In genomic region chr2:25273010-25273409, GRCm38 (mm10) we compare ENCODE assay signal across 9 mouse cellular contexts. TPM values are rescaled to one million over a fixed set of nuclear protein-coding genes. Genes with fewer than 3 reads are reported as not detected.
DNase-seq lines count a peak whose midpoint lies in the region; ATAC-seq and TF ChIP-seq lines count a peak whose summit lies in the region.
"Had no signal": no experiment of that assay in that cellular context is flagged by ENCODE, and none has a peak within 500 bp of the region (broad histone marks: within the 10 kb centered on the region; RNA-seq: fewer than 3 reads in every experiment).

No protein-coding gene starts in this region.

- peak overlapping the region; percentile 89; the same call in 1 of the 2 replicates for H3K27ac ChIP-seq in layer of hippocampus, adult 2 months
- H3K27ac ChIP-seq in embryonic facial prominence, embryonic 12.5 days: no peak overlapping the region
- H3K27ac ChIP-seq in hindbrain, embryonic 16.5 days (ENCODE audit: low read depth, low read length): 0 out of 2 replicates have a peak overlapping the region, but pooled peaks have one; percentile 70
- peak overlapping the region; percentile 75 for H3K27ac ChIP-seq in midbrain, postnatal 0 days (ENCODE audit: low read depth, low read length)

- TF ChIP-seq CTCF in layer of hippocampus, adult 2 months (conservative IDR thresholded peaks at IDR 0.05): no peak
- no peak for TF ChIP-seq CTCF in midbrain, postnatal 0 days (IDR thresholded peaks at IDR 0.05)

- no peak for DNase-seq in layer of hippocampus, adult 2 months (ENCODE audit: low spot score in 2 of 2)
- DNase-seq in layer of hippocampus, postnatal 10 days (ENCODE audit: low spot score in 2 of 2): no peak
- no peak for DNase-seq in midbrain, postnatal 0 days (ENCODE audit: low spot score)
- no peak for DNase-seq in frontal cortex, postnatal 14 days (ENCODE audit: low spot score in 2 of 2)
- no peak for DNase-seq in embryo, embryonic 10.5 days (ENCODE audit: low spot score)
- no peak for DNase-seq in urinary bladder, postnatal 4 days (ENCODE audit: low spot score in 2 of 2)

- H3K9ac ChIP-seq in embryonic facial prominence, embryonic 12.5 days: peak overlapping the region; percentile 86
- H3K9ac ChIP-seq in hindbrain, embryonic 16.5 days (ENCODE audit: low read depth, low read length): peak overlapping the region; percentile 87
- H3K9ac ChIP-seq in midbrain, postnatal 0 days (replicated peaks; ENCODE audit: low read length, poor library complexity, severe bottlenecking): peak overlapping the region; percentile 91

- peak overlapping the region; percentile 96 for H3K4me3 ChIP-seq in layer of hippocampus, adult 2 months
- peak overlapping the region; percentile 94 for H3K4me3 ChIP-seq in embryonic facial prominence, embryonic 12.5 days
- peak overlapping the region; percentile 83 for H3K4me3 ChIP-seq in hindbrain, embryonic 16.5 days (ENCODE audit: low read length)
- peak overlapping the region; percentile 78 for H3K4me3 ChIP-seq in midbrain, postnatal 0 days (ENCODE audit: low read depth, low read length)

- no peaks in the 10 kb centered on the region for H3K27me3 ChIP-seq in embryonic facial prominence, embryonic 12.5 days
- H3K27me3 ChIP-seq in hindbrain, embryonic 16.5 days (replicated peaks; ENCODE audit: control insufficient read depth, insufficient read depth, low read length): no peaks in the 10 kb centered on the region
- no peaks in the 10 kb centered on the region for H3K27me3 ChIP-seq in midbrain, postnatal 0 days (ENCODE audit: insufficient read depth, low read length)

- peaks cover 66% of the 10 kb centered on the region for H3K36me3 ChIP-seq in embryonic facial prominence, embryonic 12.5 days
- peaks cover 37% of the 10 kb centered on the region for H3K36me3 ChIP-seq in hindbrain, embryonic 16.5 days (ENCODE audit: control insufficient read depth, insufficient read depth, low read length)
- H3K36me3 ChIP-seq in midbrain, postnatal 0 days (ENCODE audit: insufficient read depth, low read length): peaks cover 62% of the 10 kb centered on the region

- 36% methylated on average over 16 of the region's 16 CpGs for WGBS in embryonic facial prominence, embryonic 12.5 days
- WGBS in hindbrain, embryonic 16.5 days: 45% methylated on average over 16 of the region's 16 CpGs
- WGBS in midbrain, postnatal 0 days: 40% methylated on average over 16 of the region's 16 CpGs

- peaks cover 21% of the 10 kb centered on the region for H3K4me1 ChIP-seq in embryonic facial prominence, embryonic 12.5 days
- H3K4me1 ChIP-seq in hindbrain, embryonic 16.5 days (ENCODE audit: control insufficient read depth, insufficient read depth, low read depth, low read length): peaks cover 24% of the 10 kb centered on the region
- H3K4me1 ChIP-seq in midbrain, postnatal 0 days (ENCODE audit: insufficient read depth, low read length): peaks cover 17% of the 10 kb centered on the region

- ATAC-seq in embryonic facial prominence, embryonic 12.5 days (ENCODE audit: insufficient number of reproducible peaks, insufficient read depth, low FRiP score, low TSS enrichment): no peak
- ATAC-seq in hindbrain, embryonic 16.5 days: no peak
- no peak for ATAC-seq in midbrain, postnatal 0 days (ENCODE audit: low FRiP score)

- no peaks in the 10 kb centered on the region for H3K9me3 ChIP-seq in embryonic facial prominence, embryonic 12.5 days
- no peaks in the 10 kb centered on the region for H3K9me3 ChIP-seq in hindbrain, embryonic 16.5 days (ENCODE audit: control insufficient read depth, low read length)
- no peaks in the 10 kb centered on the region for H3K9me3 ChIP-seq in midbrain, postnatal 0 days (ENCODE audit: low read length)

- peak overlapping the region; percentile 97 for H3K4me2 ChIP-seq in embryonic facial prominence, embryonic 12.5 days (replicated peaks)
- H3K4me2 ChIP-seq in hindbrain, embryonic 16.5 days (ENCODE audit: low read length): peak overlapping the region; percentile 97
- peak overlapping the region; percentile 94 for H3K4me2 ChIP-seq in midbrain, postnatal 0 days (ENCODE audit: low read depth, low read length, poor library complexity, severe bottlenecking)

RNA-seq across cellular contexts. Expression of gene Anapc2, which starts 0.7 kb away (rescaled TPM):
- total RNA-seq in layer of hippocampus, adult 2 months (2021): 10 to 100 TPM; 84.6 to 84.7 TPM
- total RNA-seq in layer of hippocampus, postnatal 10 days (2021): 10 to 100 TPM; 82.8 to 85.3 TPM
- polyA plus RNA-seq in embryonic facial prominence, embryonic 12.5 days (2016; fragmentation: Nextera tagmentation; extraction: Ambion mirVana): 154 and 155 TPM in 2 replicates
- polyA plus RNA-seq in hindbrain, embryonic 16.5 days (2015; fragmentation: Nextera tagmentation; extraction: Ambion mirVana): 137 and 147 TPM in 2 replicates
- total RNA-seq in midbrain, postnatal 0 days (2014; rRNA removed): 35.0 and 39.3 TPM in 2 replicates
- polyA plus RNA-seq in midbrain, postnatal 0 days (2015; fragmentation: Nextera tagmentation; extraction: Ambion mirVana): 103 and 107 TPM in 2 replicates

RNA-seq across cellular contexts. Expression of gene Ssna1, which starts 0.8 kb away (rescaled TPM):
- total RNA-seq in layer of hippocampus, adult 2 months (2021): 10 to 100 TPM; 64.5 to 69.3 TPM
- total RNA-seq in layer of hippocampus, postnatal 10 days (2021): 10 to 100 TPM; 77.2 to 83.4 TPM
- 218 and 231 TPM in 2 replicates for polyA plus RNA-seq in embryonic facial prominence, embryonic 12.5 days (2016; fragmentation: Nextera tagmentation; extraction: Ambion mirVana)
- polyA plus RNA-seq in hindbrain, embryonic 16.5 days (2015; fragmentation: Nextera tagmentation; extraction: Ambion mirVana): 181 and 183 TPM in 2 replicates
- 71.7 and 83.9 TPM in 2 replicates for total RNA-seq in midbrain, postnatal 0 days (2014; rRNA removed)
- polyA plus RNA-seq in midbrain, postnatal 0 days (2015; fragmentation: Nextera tagmentation; extraction: Ambion mirVana): 158 and 172 TPM in 2 replicates

RNA-seq across cellular contexts. Expression of gene Tprn, which starts 10.6 kb away (rescaled TPM):
- 10 to 100 TPM; 21.5 to 23.8 TPM for total RNA-seq in layer of hippocampus, adult 2 months (2021)
- total RNA-seq in layer of hippocampus, postnatal 10 days (2021): 10 to 100 TPM; 13.9 to 14.0 TPM
- polyA plus RNA-seq in embryonic facial prominence, embryonic 12.5 days (2016; fragmentation: Nextera tagmentation; extraction: Ambion mirVana): 9.7 TPM in 2 replicates
- polyA plus RNA-seq in hindbrain, embryonic 16.5 days (2015; fragmentation: Nextera tagmentation; extraction: Ambion mirVana): 20.3 TPM in 2 replicates
- 23.7 and 45.5 TPM in 2 replicates for total RNA-seq in midbrain, postnatal 0 days (2014; rRNA removed)
- 17.8 and 18.1 TPM in 2 replicates for polyA plus RNA-seq in midbrain, postnatal 0 days (2015; fragmentation: Nextera tagmentation; extraction: Ambion mirVana)

RNA-seq across cellular contexts. Expression of gene Tmem210, which starts 14.9 kb away (rescaled TPM):
- total RNA-seq in layer of hippocampus, adult 2 months (2021): not detected
- total RNA-seq in layer of hippocampus, postnatal 10 days (2021): not detected
- polyA plus RNA-seq in embryonic facial prominence, embryonic 12.5 days (2016; fragmentation: Nextera tagmentation; extraction: Ambion mirVana): not detected in 2 replicates
- not detected in 2 replicates for polyA plus RNA-seq in hindbrain, embryonic 16.5 days (2015; fragmentation: Nextera tagmentation; extraction: Ambion mirVana)
- not detected in 2 replicates for total RNA-seq in midbrain, postnatal 0 days (2014; rRNA removed)
- not detected in 2 replicates for polyA plus RNA-seq in midbrain, postnatal 0 days (2015; fragmentation: Nextera tagmentation; extraction: Ambion mirVana)
- polyA plus RNA-seq: urinary bladder, adult 2 months had no signal

RNA-seq across cellular contexts. Expression of gene Lrrc26, which starts 16.7 kb away (rescaled TPM):
- not detected for total RNA-seq in layer of hippocampus, adult 2 months (2021)
- total RNA-seq in layer of hippocampus, postnatal 10 days (2021): not detected
- polyA plus RNA-seq in embryonic facial prominence, embryonic 12.5 days (2016; fragmentation: Nextera tagmentation; extraction: Ambion mirVana): not detected in 2 replicates
- polyA plus RNA-seq in hindbrain, embryonic 16.5 days (2015; fragmentation: Nextera tagmentation; extraction: Ambion mirVana): 0.12 and 0.13 TPM in 2 replicates
- total RNA-seq in midbrain, postnatal 0 days (2014; rRNA removed): not detected in 2 replicates
- polyA plus RNA-seq in midbrain, postnatal 0 days (2015; fragmentation: Nextera tagmentation; extraction: Ambion mirVana): 0.23 and 0.26 TPM in 2 replicates
